Mouse (Mus musculus): ENCODE data around the gene Zw10.
A peak's percentile ranks its signal among the peaks of the same experiment; 100 is the strongest.

Gene Zw10

GRCm38 (mm10) chr9:49055333-49056205, at the start of gene Zw10:
Gene Zw10, plus strand, starts transcription at chr9:49055613.
- DNase-seq (ENCODE audit: low read depth): peak; percentile 85

- no peak for DNase-seq (ENCODE audit: low read depth)
Measured at GRCm38 (mm10) chr9:49015824-49016223, 39.6 kb upstream of the Zw10 start.

- no peak for DNase-seq (ENCODE audit: low read depth)
Measured at GRCm38 (mm10) chr9:49021289-49021688, 34.1 kb upstream of the Zw10 start.

GRCm38 (mm10) chr9:49023956-49024355, 31.5 kb upstream of the Zw10 start:
- DNase-seq (ENCODE audit: low read depth): no peak

GRCm38 (mm10) chr9:49024529-49024928, 30.9 kb upstream of the Zw10 start:
- DNase-seq (ENCODE audit: low read depth): no peak

GRCm38 (mm10) chr9:49034764-49035163, 20.6 kb upstream of the Zw10 start:
- DNase-seq (ENCODE audit: low read depth): no peak

GRCm38 (mm10) chr9:49050901-49051300, 4.5 kb upstream of the Zw10 start:
- DNase-seq (ENCODE audit: low read depth): no peak

- peak; percentile 56 for DNase-seq (ENCODE audit: low read depth)
Measured at GRCm38 (mm10) chr9:49051349-49051748, 4.1 kb upstream of the Zw10 start.

GRCm38 (mm10) chr9:49054028-49054427, 1.4 kb upstream of the Zw10 start:
- DNase-seq (ENCODE audit: low read depth): no peak

- no peak for DNase-seq (ENCODE audit: low read depth)
Measured at GRCm38 (mm10) chr9:49076847-49077246, 21.4 kb downstream of the Zw10 start.

- no peak for DNase-seq (ENCODE audit: low read depth)
Measured at GRCm38 (mm10) chr9:49081107-49081506, 25.7 kb downstream of the Zw10 start, which contains the start of gene Tmprss5. Gene Tmprss5, plus strand, starts transcription at chr9:49081260.

- peak; percentile 38 for DNase-seq (ENCODE audit: low read depth)
Measured at GRCm38 (mm10) chr9:49081561-49081960, 26.1 kb downstream of the Zw10 start.

GRCm38 (mm10) chr9:49087317-49087716, 31.9 kb downstream of the Zw10 start:
- no peak for DNase-seq (ENCODE audit: low read depth)

GRCm38 (mm10) chr9:49098871-49099270, 43.5 kb downstream of the Zw10 start:
- DNase-seq (ENCODE audit: low read depth): no peak

GRCm38 (mm10) chr9:49102328-49102727, 46.9 kb downstream of the Zw10 start:
- no peak for DNase-seq (ENCODE audit: low read depth)

GRCm38 (mm10) chr9:49109101-49109500, 53.7 kb downstream of the Zw10 start:
- DNase-seq (ENCODE audit: low read depth): no peak

- no peak for DNase-seq (ENCODE audit: low read depth)
Measured at GRCm38 (mm10) chr9:49110476-49111220, 55.2 kb downstream of the Zw10 start.

- DNase-seq (ENCODE audit: low read depth): no peak
Measured at GRCm38 (mm10) chr9:49111296-49111695, 55.9 kb downstream of the Zw10 start.

- no peak for DNase-seq (ENCODE audit: low read depth)
Measured at GRCm38 (mm10) chr9:49118271-49118825, 62.9 kb downstream of the Zw10 start.

- no peak for DNase-seq (ENCODE audit: low read depth)
Measured at GRCm38 (mm10) chr9:49119759-49120158, 64.3 kb downstream of the Zw10 start.

- DNase-seq (ENCODE audit: low read depth): no peak
Measured at GRCm38 (mm10) chr9:49125706-49126105, 70.3 kb downstream of the Zw10 start.

All from c-Kit-positive CD71-negative TER-119-negative erythroid progenitor cells, embryonic 14.5 days (primary cell).